Comparison of ENCODE assay signal across 9 mouse cellular contexts in genomic region chr12:8450639-8451038, GRCm38 (mm10). TPM values are rescaled to one million over a fixed set of nuclear protein-coding genes. Genes with fewer than 3 reads are reported as not detected.
DNase-seq lines count a peak whose midpoint lies in the region; ATAC-seq lines count a peak whose summit lies in the region.
"Had no signal": no experiment of that assay in that cellular context is flagged by ENCODE, and none has a peak within 500 bp of the region (broad histone marks: within the 10 kb centered on the region; RNA-seq: fewer than 3 reads in every experiment).

No protein-coding gene starts in this region.

- no peaks in the 10 kb centered on the region for H3K27me3 ChIP-seq in hindbrain, embryonic 16.5 days (replicated peaks; ENCODE audit: control insufficient read depth, insufficient read depth, low read length)
- 0 out of 2 replicates have a peak, but pooled peaks cover 2% of the 10 kb centered on the region for H3K27me3 ChIP-seq in midbrain, embryonic 13.5 days
- no peaks in the 10 kb centered on the region for H3K27me3 ChIP-seq in kidney, embryonic 14.5 days (ENCODE audit: control insufficient read depth, insufficient read depth, low read length)
- H3K27me3 ChIP-seq: liver, embryonic 13.5 days had no signal

- 55% methylated on average over 6 of the region's 6 CpGs for WGBS in hindbrain, embryonic 16.5 days
- WGBS in midbrain, embryonic 13.5 days: 68% methylated on average over 6 of the region's 6 CpGs
- 73% methylated on average over 6 of the region's 6 CpGs for WGBS in kidney, embryonic 14.5 days

- H3K4me3 ChIP-seq in hindbrain, embryonic 16.5 days (ENCODE audit: low read length): no peak overlapping the region
- H3K4me3 ChIP-seq in midbrain, embryonic 13.5 days (replicated peaks): no peak overlapping the region
- H3K4me3 ChIP-seq in kidney, embryonic 14.5 days (ENCODE audit: low read length): no peak overlapping the region
- H3K4me3 ChIP-seq: liver, embryonic 13.5 days had no signal

- H3K9ac ChIP-seq in hindbrain, embryonic 16.5 days (ENCODE audit: low read depth, low read length): no peak overlapping the region
- H3K9ac ChIP-seq in midbrain, embryonic 13.5 days (replicated peaks): no peak overlapping the region
- no peak overlapping the region for H3K9ac ChIP-seq in kidney, embryonic 14.5 days (ENCODE audit: low read depth, low read length)
- H3K9ac ChIP-seq: liver, embryonic 13.5 days had no signal

- peak; percentile 56 for DNase-seq in gastrocnemius, postnatal 10 days
- DNase-seq in gastrocnemius, adult 18-20 months (ENCODE audit: low spot score): no peak
- DNase-seq in adrenal gland, postnatal 36 days: peak; percentile 82 to 85
- DNase-seq in thymus, postnatal 25 days: no peak
- DNase-seq: liver, embryonic 13.5 days had no signal

- H3K9me3 ChIP-seq in hindbrain, embryonic 16.5 days (ENCODE audit: control insufficient read depth, low read length): no peaks in the 10 kb centered on the region
- no peaks in the 10 kb centered on the region for H3K9me3 ChIP-seq in midbrain, embryonic 13.5 days
- no peaks in the 10 kb centered on the region for H3K9me3 ChIP-seq in kidney, embryonic 14.5 days (ENCODE audit: control insufficient read depth, low read length)
- H3K9me3 ChIP-seq: liver, embryonic 13.5 days had no signal

- H3K4me2 ChIP-seq in hindbrain, embryonic 16.5 days (ENCODE audit: low read length): no peak overlapping the region
- no peak overlapping the region for H3K4me2 ChIP-seq in midbrain, embryonic 13.5 days (replicated peaks)
- no peak overlapping the region for H3K4me2 ChIP-seq in kidney, embryonic 14.5 days (replicated peaks; ENCODE audit: low read depth, low read length)
- H3K4me2 ChIP-seq: liver, embryonic 13.5 days had no signal

- no peak overlapping the region for H3K27ac ChIP-seq in hindbrain, embryonic 16.5 days (ENCODE audit: low read depth, low read length)
- no peak overlapping the region for H3K27ac ChIP-seq in midbrain, embryonic 13.5 days
- H3K27ac ChIP-seq in kidney, embryonic 14.5 days (ENCODE audit: low read depth, low read length): no peak overlapping the region
- H3K27ac ChIP-seq: liver, embryonic 13.5 days had no signal

- peaks cover 10% of the 10 kb centered on the region for H3K4me1 ChIP-seq in hindbrain, embryonic 16.5 days (ENCODE audit: control insufficient read depth, insufficient read depth, low read depth, low read length)
- H3K4me1 ChIP-seq in midbrain, embryonic 13.5 days (replicated peaks): peaks cover 11% of the 10 kb centered on the region; the same call in 1 of the 2 replicates
- peaks cover 3% of the 10 kb centered on the region; the same call in 1 of the 2 replicates for H3K4me1 ChIP-seq in kidney, embryonic 14.5 days (ENCODE audit: control insufficient read depth, insufficient read depth, low read length)

- peak; percentile 67 for ATAC-seq in hindbrain, embryonic 16.5 days
- peak; percentile 53 for ATAC-seq in midbrain, embryonic 13.5 days
- ATAC-seq in erythroblast, adult 5-6 weeks (replicated peaks; ENCODE audit: low FRiP score, poor library complexity, severe bottlenecking): no peak
- ATAC-seq in kidney, embryonic 14.5 days (ENCODE audit: low FRiP score, low TSS enrichment): no peak

- H3K36me3 ChIP-seq in hindbrain, embryonic 16.5 days (ENCODE audit: control insufficient read depth, insufficient read depth, low read length): no peaks in the 10 kb centered on the region
- H3K36me3 ChIP-seq in midbrain, embryonic 13.5 days: no peaks in the 10 kb centered on the region
- no peaks in the 10 kb centered on the region for H3K36me3 ChIP-seq in kidney, embryonic 14.5 days (ENCODE audit: control insufficient read depth, insufficient read depth, low read length)
- H3K36me3 ChIP-seq: liver, embryonic 13.5 days had no signal

RNA-seq across cellular contexts. Expression of gene Rhob, which starts 49.2 kb away (rescaled TPM):
- 10 to 100 TPM; 80.5 to 82.4 TPM for total RNA-seq in gastrocnemius, postnatal 10 days (2021)
- 10 to 100 TPM; 43.6 to 79.2 TPM for total RNA-seq in gastrocnemius, adult 18-20 months (2021)
- total RNA-seq in adrenal gland, postnatal 36 days (2021): 100 to 1,000 TPM; 199 to 285 TPM
- 81.3 and 86.9 TPM in 2 replicates for polyA plus RNA-seq in hindbrain, embryonic 16.5 days (2015; fragmentation: Nextera tagmentation; extraction: Ambion mirVana)
- 55.1 and 67.8 TPM in 2 replicates for polyA plus RNA-seq in midbrain, embryonic 13.5 days (2015; fragmentation: Nextera tagmentation; extraction: Ambion mirVana)
- total RNA-seq in erythroblast, adult 5-6 weeks (2015; ENCODE audit: low replicate concordance): 27.4 and 31.9 TPM in 2 replicates
- 8.9 and 9.7 TPM in 2 replicates for total RNA-seq in erythroblast, adult 5-6 weeks (2017; ENCODE audit: low replicate concordance)
- polyA plus RNA-seq in kidney, embryonic 14.5 days (2014; fragmentation: Nextera tagmentation; extraction: Ambion mirVana): 38.3 and 43.6 TPM in 2 replicates

Comparison
In these comparisons a context has a peak if more than half of its experiments do, and no peak if none do; other contexts are left out.
1. DNase-seq: peak in gastrocnemius, postnatal 10 days (single experiment) and adrenal gland, postnatal 36 days (2 of 2); none in gastrocnemius, adult 18-20 months (single experiment) and thymus, postnatal 25 days (single experiment).
2. ATAC-seq: peak in hindbrain, embryonic 16.5 days (single experiment) and midbrain, embryonic 13.5 days (single experiment); none in erythroblast, adult 5-6 weeks (single experiment) and kidney, embryonic 14.5 days (single experiment).